Mouse (Mus musculus) heart, postnatal 14 days (tissue): ENCODE data around the gene Zfp750. TPM values are rescaled to one million over a fixed set of nuclear protein-coding genes. Genes with fewer than 3 reads are reported as not detected.

Experiments used
- DNase-seq, 2 experiments: peaks; one replicate each; pipeline ENCODE4 v3.0.0; 2021 to 2022
- intact Hi-C: fragments of 180-260 bp; cut with DNase I; formaldehyde crosslinking; loops from one replicate; pipeline ENCODE4 v1.15.1; 2025
- long read RNA-seq, 2 experiments: library from polyadenylated mRNA; stranded (forward); transcript quantifications; one replicate each; pipeline ENCODE4 v2.0.0; 2021
- total RNA-seq, 2 experiments: library from RNA; stranded (reverse); gene quantifications; 2 replicates each; pipeline ENCODE4 v1.2.3; 2021

Gene Zfp750
- not detected for total RNA-seq
- long read RNA-seq, experiment 1 = 0 reads
- long read RNA-seq, experiment 2 = 0 reads

GRCm38 (mm10) chr11:121519131-121519530 lies at the start of gene Zfp750:
Zfp750 (minus strand) TSS chr11:121519333.
- no peak for DNase-seq
- intact Hi-C loops = no loop called here

- intact Hi-C loops = no loop called here
- DNase-seq = no peak
Measured at GRCm38 (mm10) chr11:121564265-121564664, 45.1 kb upstream of the Zfp750 start.

- intact Hi-C loops = no loop called here
- DNase-seq = no peak
Measured at GRCm38 (mm10) chr11:121563312-121563711, 44.2 kb upstream of the Zfp750 start.

- intact Hi-C loops = no loop called here
- DNase-seq = no peak
Measured at GRCm38 (mm10) chr11:121560294-121560663, 41.1 kb upstream of the Zfp750 start.

GRCm38 (mm10) chr11:121559527-121560293 lies 40.6 kb upstream of the Zfp750 start:
- intact Hi-C loops = no loop called here
- no peak for DNase-seq

GRCm38 (mm10) chr11:121558522-121558921 lies 39.4 kb upstream of the Zfp750 start:
- no peak for DNase-seq
- intact Hi-C loops = no loop called here

- DNase-seq = no peak
- intact Hi-C loops = no loop called here
Measured at GRCm38 (mm10) chr11:121557946-121558345, 38.8 kb upstream of the Zfp750 start.

- intact Hi-C loops = no loop called here
- DNase-seq = no peak
Measured at GRCm38 (mm10) chr11:121556727-121557126, 37.6 kb upstream of the Zfp750 start.

GRCm38 (mm10) chr11:121553458-121553857 lies 34.3 kb upstream of the Zfp750 start:
- intact Hi-C loops = no loop called here
- no peak for DNase-seq

GRCm38 (mm10) chr11:121552846-121553457 lies 33.8 kb upstream of the Zfp750 start:
- DNase-seq = no peak
- intact Hi-C loops = no loop called here

- intact Hi-C loops = no loop called here
- DNase-seq = peak; percentile 19 to 31
Measured at GRCm38 (mm10) chr11:121552167-121552566, 33.0 kb upstream of the Zfp750 start.

GRCm38 (mm10) chr11:121551206-121551799 lies 32.2 kb upstream of the Zfp750 start:
- no peak for DNase-seq
- intact Hi-C loops = no loop called here

- intact Hi-C loops = no loop called here
- no peak for DNase-seq
Measured at GRCm38 (mm10) chr11:121549843-121550647, 30.9 kb upstream of the Zfp750 start.

- intact Hi-C loops = no loop called here
- DNase-seq = peak; percentile 22 to 33
Measured at GRCm38 (mm10) chr11:121548996-121549842, 30.1 kb upstream of the Zfp750 start.

GRCm38 (mm10) chr11:121547925-121548324 lies 28.8 kb upstream of the Zfp750 start:
- intact Hi-C loops = no loop called here
- DNase-seq = no peak

- DNase-seq = no peak
- intact Hi-C loops = no loop called here
Measured at GRCm38 (mm10) chr11:121547234-121547633, 28.1 kb upstream of the Zfp750 start.

GRCm38 (mm10) chr11:121545398-121546034 lies 26.4 kb upstream of the Zfp750 start:
- no peak for DNase-seq
- intact Hi-C loops = no loop called here

GRCm38 (mm10) chr11:121544755-121545397 lies 25.7 kb upstream of the Zfp750 start:
- intact Hi-C loops = no loop called here
- DNase-seq = no peak

GRCm38 (mm10) chr11:121543922-121544321 lies 24.8 kb upstream of the Zfp750 start:
- intact Hi-C loops = no loop called here
- no peak for DNase-seq
